Mouse (Mus musculus) WW6 (cell line): ENCODE measurements around the gene Scap.

Source experiments
- DNase-seq: peaks from one replicate; pipeline ENCODE4 v3.0.0-alpha.2; 2013; ENCODE audit warnings: low read depth, low spot score

Gene Scap

GRCm38 (mm10) chr9:110333135-110333895 is at the start of gene Scap:
TSS of gene Scap (plus strand) at chr9:110333288.
- peak; percentile 83 for DNase-seq

GRCm38 (mm10) chr9:110284075-110284697 is 48.9 kb upstream of the Scap start:
- no peak for DNase-seq

GRCm38 (mm10) chr9:110287321-110287924 is 45.7 kb upstream of the Scap start:
- DNase-seq: no peak

DNA sequence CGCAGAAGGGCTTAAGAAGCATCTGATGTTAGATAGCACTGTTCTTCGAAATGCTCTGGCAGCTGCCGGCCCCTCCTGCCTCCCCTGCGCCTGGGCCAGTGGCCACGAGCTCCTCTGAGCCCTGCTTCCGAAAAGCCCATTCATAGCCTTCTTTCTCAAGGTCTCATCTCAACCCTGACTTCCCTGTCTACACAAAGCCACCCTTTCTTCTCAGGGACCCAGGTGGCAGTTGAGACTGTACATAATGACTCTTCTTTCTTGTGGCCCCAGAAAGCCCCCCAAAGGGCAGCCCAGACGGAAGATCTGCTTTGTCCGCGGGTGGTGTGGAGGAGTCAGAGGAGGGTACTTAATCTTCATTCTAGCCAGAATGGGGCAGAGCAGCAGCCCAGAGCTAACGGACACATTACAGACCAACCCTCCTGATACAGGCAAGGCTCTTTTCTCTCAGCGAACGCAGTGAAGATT is 39.8 kb upstream of the Scap start:
- no peak for DNase-seq

- no peak for DNase-seq
These were observed 39.1 kb upstream of the Scap start for GRCm38 (mm10) chr9:110293873-110294415.

GRCm38 (mm10) chr9:110294786-110295185 is 38.3 kb upstream of the Scap start:
- DNase-seq: no peak

- peak; percentile 68 for DNase-seq
These were observed 36.0 kb upstream of the Scap start for GRCm38 (mm10) chr9:110296867-110297627.

- no peak for DNase-seq
These were observed 28.6 kb upstream of the Scap start for GRCm38 (mm10) chr9:110304516-110304915.

GRCm38 (mm10) chr9:110304969-110305651 is 28.0 kb upstream of the Scap start, which contains the start of gene Elp6:
TSS of gene Elp6 (plus strand) at chr9:110305173.
- DNase-seq: peak; percentile 88

GRCm38 (mm10) chr9:110306371-110306770 is 26.7 kb upstream of the Scap start:
- no peak for DNase-seq

DNA sequence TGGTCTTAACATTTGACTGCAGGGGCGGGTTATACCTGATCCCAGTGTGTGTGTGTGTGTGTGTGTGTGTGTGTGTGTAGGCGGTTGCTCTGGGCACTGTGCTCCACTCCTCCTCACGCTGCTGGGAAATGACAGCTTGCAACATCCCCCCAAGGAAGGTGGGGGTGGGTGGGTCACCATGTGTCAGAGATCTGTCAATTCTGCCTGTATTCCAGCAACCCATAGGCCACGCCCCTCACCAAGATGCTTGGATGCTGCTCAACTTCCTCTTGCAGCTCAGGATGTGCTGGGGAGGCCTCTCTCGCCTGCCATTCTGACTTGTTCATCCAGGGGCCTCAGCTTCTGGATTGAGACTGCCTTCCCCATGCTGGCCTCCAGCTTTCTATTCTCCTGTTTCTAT is 18.4 kb upstream of the Scap start:
- no peak for DNase-seq

DNA sequence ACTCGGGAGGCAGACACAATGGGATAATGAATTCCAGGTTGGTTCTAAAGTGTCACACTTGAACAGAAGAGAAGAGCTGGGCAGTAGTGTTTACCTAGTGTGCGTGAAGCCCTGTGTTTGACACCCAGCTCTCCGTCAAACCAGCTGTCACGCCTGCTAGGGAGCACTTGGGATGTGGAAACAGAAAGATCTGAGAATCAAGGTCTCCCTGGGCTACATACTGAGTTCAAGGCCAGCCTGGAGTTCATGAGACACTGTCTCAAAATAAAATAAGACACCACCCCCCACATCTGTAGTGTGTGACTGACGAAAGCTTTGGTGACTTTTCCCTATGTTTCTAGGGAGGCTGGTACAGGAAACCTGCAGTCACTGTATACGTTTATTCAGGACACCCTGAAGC is 17.7 kb upstream of the Scap start:
- DNase-seq: no peak

- DNase-seq: no peak
These were observed 17.2 kb upstream of the Scap start for GRCm38 (mm10) chr9:110315904-110316303.

- no peak for DNase-seq
These were observed 16.6 kb upstream of the Scap start for GRCm38 (mm10) chr9:110316503-110316902.

- DNase-seq: no peak
These were observed 12.3 kb upstream of the Scap start for GRCm38 (mm10) chr9:110320769-110321168.

GRCm38 (mm10) chr9:110322972-110323371 is 10.1 kb upstream of the Scap start:
- peak; percentile 52 for DNase-seq

- no peak for DNase-seq
These were observed 8.9 kb upstream of the Scap start for GRCm38 (mm10) chr9:110324181-110324580.

- DNase-seq: no peak
These were observed 4.9 kb upstream of the Scap start for GRCm38 (mm10) chr9:110328178-110328577.

GRCm38 (mm10) chr9:110328946-110329630 is 4.0 kb upstream of the Scap start:
- no peak for DNase-seq

DNA sequence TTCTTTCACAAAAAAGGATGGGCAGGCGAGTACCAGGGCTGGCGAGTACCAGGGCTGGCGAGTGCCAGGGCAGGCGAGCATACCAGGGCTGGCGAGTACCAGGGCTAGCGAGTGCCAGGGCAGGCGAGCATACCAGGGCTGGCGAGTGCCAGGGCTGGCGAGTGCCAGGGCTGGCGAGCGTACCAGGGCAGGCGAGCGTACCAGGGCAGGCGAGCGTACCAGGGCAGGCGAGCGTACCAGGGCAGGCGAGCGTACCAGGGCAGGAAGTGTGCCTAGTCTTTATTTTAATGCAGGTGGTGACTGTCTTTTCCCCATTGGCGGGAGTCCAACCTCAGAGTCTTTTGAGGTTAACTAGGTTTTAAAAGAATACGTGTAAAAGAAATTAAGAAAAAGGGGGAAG is 3.4 kb upstream of the Scap start:
- no peak for DNase-seq
